Mouse (Mus musculus) thymus, adult 2 months (tissue): Measurements from ENCODE around the gene 1810030O07Rik.

ENCODE experiments used
- CTCF ChIP-seq: fragments of 200-500 bp; IDR thresholded peaks from 2 replicates; pipeline ENCODE4 v1.5.1; 2012; ENCODE audit warnings: mild to moderate bottlenecking, control low read depth, low read length, moderate library complexity, borderline replicate concordance; ENCODE audit not compliant: control insufficient read depth, poor library complexity, insufficient read depth; ENCODE audit errors: extremely low read depth
- POLR2A ChIP-seq: fragments of 200-500 bp; IDR thresholded peaks from 2 replicates; pipeline ENCODE4 v1.6.1; 2012; ENCODE audit warnings: mild to moderate bottlenecking, low read length, control low read depth, moderate library complexity; ENCODE audit not compliant: control insufficient read depth, poor library complexity, insufficient read depth; ENCODE audit errors: extremely low read depth

- TF ChIP-seq POLR2A = no peak
- TF ChIP-seq CTCF = no peak
These were observed 62.3 kb downstream of the 1810030O07Rik start for GRCm38 (mm10) chrX:12611211-12611610.
